Mouse (Mus musculus): ENCODE data around the gene Rab6a. TPM values are rescaled to one million over a fixed set of nuclear protein-coding genes. Genes with fewer than 3 reads are reported as not detected.

The Rab6a gene
- polyA plus RNA-seq, 1 experiment: 17.2 TPM

GRCm38 (mm10) chr7:100674941-100675340, 67.7 kb downstream of the Rab6a start:
- WGBS: 86% methylated on average over 2 of the region's 2 CpGs

GRCm38 (mm10) chr7:100678052-100678451, 70.8 kb downstream of the Rab6a start:
- WGBS: 80% methylated on average over 5 of the region's 5 CpGs
- no peak for DNase-seq (ENCODE audit: low read depth, low spot score)

More at GRCm38 (mm10) chr7:100674941-100675340, 67.7 kb downstream of the Rab6a start:
- no peak for DNase-seq (ENCODE audit: low read depth, low spot score)

DNA sequence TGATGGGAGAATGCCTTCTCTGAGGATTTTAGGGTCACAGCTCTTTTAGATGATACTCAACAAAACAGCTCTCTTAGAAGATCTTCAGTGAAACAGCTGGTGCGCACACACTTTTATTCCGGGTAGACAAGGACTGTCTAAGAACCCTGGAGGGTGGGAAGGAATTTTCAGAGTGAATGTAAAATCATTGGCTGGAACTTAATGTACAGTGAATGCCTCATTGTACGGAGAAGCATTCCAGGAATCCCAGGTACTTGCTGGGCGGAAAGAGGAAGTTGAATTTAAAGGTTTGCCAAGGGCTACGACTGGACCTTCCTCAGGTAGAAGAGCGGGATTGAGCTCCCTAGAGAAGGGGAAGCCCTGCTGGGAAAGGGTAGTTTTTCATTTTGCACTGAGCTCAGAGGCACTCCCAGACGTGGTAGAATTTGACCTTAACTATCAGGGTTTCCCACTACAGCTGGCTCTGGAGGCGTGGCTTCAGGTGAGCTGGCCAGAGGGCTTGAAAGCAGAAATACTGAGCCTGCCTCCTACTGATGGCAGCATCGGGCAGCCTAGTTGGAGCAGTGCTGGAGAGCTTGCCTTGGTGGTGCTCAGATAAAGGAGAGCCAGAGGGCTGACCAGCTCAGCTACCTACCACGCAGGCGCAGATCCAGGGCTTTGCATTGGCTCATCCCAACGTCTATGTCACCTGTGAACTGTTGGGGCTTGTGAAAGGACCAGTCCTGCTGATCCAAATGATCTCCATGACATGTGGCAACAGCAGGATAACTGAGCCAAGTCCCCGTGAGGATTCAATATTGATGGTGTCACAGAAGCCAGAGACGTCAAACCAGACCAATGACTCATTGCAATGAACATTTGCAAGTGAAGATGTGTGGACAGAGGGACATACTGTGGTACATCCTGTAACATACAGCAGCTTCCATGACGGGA, 72.0 kb downstream of the Rab6a start:
- DNase-seq (ENCODE audit: low read depth, low spot score): no peak
- WGBS: 42% methylated on average over 15 of the region's 15 CpGs

DNA sequence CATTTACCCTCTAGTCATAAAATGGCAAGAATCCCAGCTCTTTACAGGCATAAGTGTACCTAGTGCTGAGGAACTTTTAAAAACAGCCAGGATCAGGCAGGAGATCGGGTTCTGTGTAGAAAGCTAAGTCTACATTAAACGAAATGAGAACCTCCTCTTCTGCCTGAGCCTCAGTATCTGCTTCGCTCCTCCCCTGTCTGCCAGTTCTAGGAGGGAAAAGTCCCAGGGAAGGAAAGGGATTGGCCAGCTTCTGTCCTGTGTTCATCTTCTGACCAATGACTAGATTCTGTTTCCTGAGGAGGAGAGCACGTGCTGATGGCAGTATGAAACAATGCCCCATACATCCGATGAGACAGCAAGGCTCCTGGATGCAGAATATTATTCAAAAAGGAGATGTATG, 73.9 kb downstream of the Rab6a start:
- DNase-seq (ENCODE audit: low read depth, low spot score): no peak
- WGBS: 50% methylated on average over 5 of the region's 5 CpGs

DNA sequence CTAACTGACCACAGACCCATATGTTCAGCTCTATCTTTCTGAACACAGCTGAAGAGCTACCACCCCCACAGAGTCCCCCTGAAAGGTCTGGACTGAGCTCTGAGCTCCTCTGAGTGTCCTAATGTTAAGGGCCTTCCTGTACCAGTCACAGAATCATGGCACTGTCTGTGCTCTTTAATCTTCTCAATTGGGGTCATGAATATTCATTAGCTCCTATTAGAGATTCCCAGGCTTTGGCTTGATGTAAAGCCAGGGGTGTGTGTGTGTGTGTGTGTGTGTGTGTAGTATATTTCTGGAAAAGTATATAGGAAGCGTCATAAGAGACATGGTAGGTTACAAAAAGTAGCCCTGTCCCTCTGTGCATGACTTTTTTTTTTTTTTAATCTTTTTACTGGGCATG, 76.0 kb downstream of the Rab6a start:
- 94% methylated on average over 1 of the region's 1 CpGs for WGBS
- no peak for DNase-seq (ENCODE audit: low read depth, low spot score)

DNA sequence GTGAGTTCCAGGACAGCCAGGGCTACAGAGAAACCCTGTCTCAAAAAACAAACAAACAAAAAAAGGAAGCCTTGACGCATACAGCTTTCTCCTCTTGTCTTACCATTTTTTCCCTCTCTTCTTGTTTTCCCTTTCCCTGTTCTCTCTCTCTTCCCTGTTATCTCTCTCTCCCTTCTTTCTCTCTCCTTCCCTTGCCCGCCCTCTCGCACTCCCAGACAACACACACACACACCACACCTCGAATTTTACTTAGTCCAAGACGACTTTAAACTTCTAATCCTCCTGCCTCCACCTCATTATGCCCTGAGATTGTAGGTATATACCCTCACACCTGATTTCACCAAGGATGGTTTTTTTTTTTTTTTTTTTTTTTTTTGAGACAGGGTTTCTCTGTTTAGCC, 76.9 kb downstream of the Rab6a start:
- WGBS: 64% methylated on average over 5 of the region's 5 CpGs
- DNase-seq (ENCODE audit: low read depth, low spot score): no peak

DNA sequence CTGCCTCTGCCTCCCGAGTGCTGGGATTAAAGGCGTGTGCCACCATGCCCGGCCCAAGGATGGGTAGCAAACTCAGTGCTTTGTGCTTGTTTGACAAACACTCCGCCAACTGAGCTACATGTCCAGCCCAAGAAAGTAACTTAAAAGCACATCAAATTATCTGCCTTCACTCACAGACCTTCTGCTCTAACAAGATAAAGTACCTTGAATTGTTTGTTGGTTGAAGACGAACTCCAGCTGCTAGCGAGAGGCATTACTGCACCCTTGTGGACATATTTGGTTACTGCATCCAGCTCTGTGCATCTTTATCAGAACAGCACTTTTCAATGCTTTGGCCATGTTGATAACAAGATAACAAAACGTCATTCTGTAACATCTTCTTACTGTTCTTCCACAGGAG, 77.3 kb downstream of the Rab6a start:
- 46% methylated on average over 7 of the region's 7 CpGs for whole genome bisulfite sequencing
- DNase-seq (ENCODE audit: low read depth, low spot score): no peak

DNA sequence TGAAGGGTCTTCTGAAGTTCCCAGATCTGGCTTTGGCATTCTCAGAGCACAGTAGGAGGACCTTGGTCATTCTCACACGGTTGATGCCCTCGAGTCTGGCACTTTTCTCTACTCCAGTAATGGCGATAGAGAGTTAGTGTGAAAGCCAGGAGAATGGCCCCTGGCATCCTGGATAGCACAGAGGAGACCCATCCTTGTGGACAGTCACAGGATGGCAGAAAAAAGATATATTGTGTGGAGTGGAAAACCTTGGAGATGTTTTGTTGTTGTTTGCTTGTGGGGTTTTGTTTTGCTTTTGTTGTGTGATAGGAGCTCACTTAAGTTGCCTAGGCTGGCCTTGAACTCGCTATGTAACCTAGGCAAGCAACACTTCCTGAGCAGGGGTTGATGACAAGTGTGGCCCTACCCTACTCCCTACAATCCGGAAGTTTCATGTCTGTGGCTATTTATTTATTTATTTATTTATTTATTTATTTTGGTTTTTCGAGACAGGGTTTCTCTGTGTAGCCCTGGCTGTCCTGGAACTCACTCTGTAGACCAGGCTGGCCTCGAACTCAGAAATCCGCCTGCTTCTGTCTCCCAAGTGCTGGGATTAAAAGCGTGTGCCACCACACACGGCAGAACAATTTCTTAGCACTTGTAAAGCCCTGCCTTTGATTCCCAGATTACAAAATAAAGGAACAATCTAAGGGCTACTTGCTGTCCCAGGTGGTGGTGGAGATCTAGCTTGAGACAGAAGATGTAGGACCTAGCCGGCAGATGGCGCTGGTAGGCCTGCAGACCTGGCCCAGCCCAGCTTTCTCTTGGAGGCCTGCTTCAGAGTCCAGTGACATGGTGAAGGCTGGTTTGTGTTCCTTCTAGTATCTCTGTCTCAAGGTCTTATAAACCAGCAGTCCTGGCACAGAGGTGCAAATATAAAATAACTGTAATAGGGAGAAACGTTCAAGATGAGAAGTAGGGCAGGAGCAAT, 78.1 kb downstream of the Rab6a start:
- WGBS: 44% methylated on average over 13 of the region's 13 CpGs

DNA sequence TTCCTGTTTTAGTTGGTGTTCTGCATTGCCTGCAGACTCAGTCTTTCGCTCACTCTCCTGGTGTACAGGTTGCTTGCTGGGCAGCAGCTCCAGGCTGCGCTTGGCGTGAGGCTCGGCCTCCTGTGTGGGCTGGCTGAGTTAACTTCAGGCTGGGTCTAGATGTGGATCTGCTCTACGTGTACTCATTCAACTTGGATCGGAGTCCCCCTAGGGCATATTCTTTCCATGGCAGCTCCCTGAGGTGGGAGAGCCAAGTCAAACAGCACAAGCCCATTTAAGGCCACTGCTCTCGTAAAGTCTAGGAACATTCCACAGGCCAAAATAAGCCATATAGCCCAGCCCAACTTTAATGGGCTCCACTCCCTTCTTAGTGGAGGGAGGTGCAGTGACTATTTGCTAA, 81.3 kb downstream of the Rab6a start:
- 25% methylated on average over 7 of the region's 7 CpGs for WGBS
- DNase-seq (ENCODE audit: low read depth, low spot score): peak; percentile 64

More for the DNA sequence above, 78.1 kb downstream of the Rab6a start:
- peak; percentile 52 for DNase-seq (ENCODE audit: low read depth, low spot score)

Other genes with a start within 250 kb of the Rab6a start
- gene C2cd3, start 235.2 kb upstream of the Rab6a start, polyA plus RNA-seq (2012; rRNA removed): 13.8 and 16.7 TPM in 2 replicates
- gene Ppme1, start 235.1 kb upstream of the Rab6a start, polyA plus RNA-seq (2012; rRNA removed): 58.7 and 64.0 TPM in 2 replicates
- gene Ucp3, start 134.4 kb upstream of the Rab6a start, polyA plus RNA-seq (2012; rRNA removed): 0.19 and 0.60 TPM in 2 replicates
- 550 and 651 TPM in 2 replicates for gene Ucp2, start 114.1 kb upstream of the Rab6a start, polyA plus RNA-seq (2012; rRNA removed)
- 0.51 and 0.74 TPM in 2 replicates for gene Dnajb13, start 92.5 kb upstream of the Rab6a start, polyA plus RNA-seq (2012; rRNA removed)
- 20.5 and 23.2 TPM in 2 replicates for gene Coa4, start 70.3 kb upstream of the Rab6a start, polyA plus RNA-seq (2012; rRNA removed)
- gene Mrpl48, start 891 bp downstream of the Rab6a start, polyA plus RNA-seq (2012; rRNA removed): 15.7 and 19.2 TPM in 2 replicates
- gene Plekhb1, start 55.0 kb downstream of the Rab6a start, polyA plus RNA-seq (2012; rRNA removed): 8.4 and 9.1 TPM in 2 replicates
- 11.3 and 27.5 TPM in 2 replicates for gene Fam168a, start 99.2 kb downstream of the Rab6a start, polyA plus RNA-seq (2012; rRNA removed)

All from large intestine, adult 2 months (tissue).